Mouse (Mus musculus) heart, embryonic 12.5 days (tissue): Measurements from ENCODE around the gene Vps52. TPM values are rescaled to one million over a fixed set of nuclear protein-coding genes. Genes with fewer than 3 reads are reported as not detected.
A peak's percentile ranks its signal among the peaks of the same experiment; 100 is the strongest.
"Not testable (repeated sequence)": the region's sequence is repeated elsewhere in the genome, so short reads cannot be mapped to it uniquely, and the experiment has no call there.

Experiments used
- ATAC-seq: fragments of 200-750 bp; cut with Nextera tagmentation; 2 replicates; pipeline ENCODE4 v1.8.0; 2017; ENCODE audit warnings: moderate TSS enrichment, moderate library complexity; ENCODE audit not compliant: insufficient number of reproducible peaks, low FRiP score
- H3K27ac ChIP-seq: fragments of 300-500 bp; sonication (generic); 2 replicates; pipeline ENCODE4 v1.5.1; 2016; ENCODE audit warnings: mild to moderate bottlenecking, moderate library complexity; ENCODE audit not compliant: poor library complexity, severe bottlenecking
- H3K27me3 ChIP-seq: fragments of 300-500 bp; sonication (generic); replicated peaks from 2 replicates; pipeline ENCODE4 v1.6.1; 2016; ENCODE audit warnings: mild to moderate bottlenecking, moderate library complexity
- H3K36me3 ChIP-seq: fragments of 300-500 bp; sonication (generic); 2 replicates; pipeline ENCODE4 v1.6.1; 2016; ENCODE audit warnings: mild to moderate bottlenecking, moderate library complexity
- H3K4me1 ChIP-seq: fragments of 300-500 bp; sonication (generic); replicated peaks from 2 replicates; pipeline ENCODE4 v1.6.1; 2016; ENCODE audit warnings: mild to moderate bottlenecking
- H3K4me2 ChIP-seq: fragments of 300-500 bp; sonication (generic); 2 replicates; pipeline ENCODE4 v1.6.1; 2016; ENCODE audit warnings: mild to moderate bottlenecking, moderate library complexity
- H3K4me3 ChIP-seq: fragments of 300-500 bp; sonication (generic); 2 replicates; pipeline ENCODE4 v1.5.1; 2016; ENCODE audit warnings: mild to moderate bottlenecking
- H3K9ac ChIP-seq: fragments of 300-500 bp; sonication (generic); 2 replicates; pipeline ENCODE4 v1.6.1; 2016; ENCODE audit warnings: mild to moderate bottlenecking, moderate library complexity
- H3K9me3 ChIP-seq: fragments of 300-500 bp; sonication (generic); replicated peaks from 2 replicates; pipeline ENCODE4 v1.6.1; 2016; ENCODE audit warnings: mild to moderate bottlenecking, moderate library complexity
- WGBS: fragments of 180-500 bp; shearing (Covaris S2); methylation state at CpG from one replicate; pipeline ENCODE4 v1.1.7; 2016; 5-methylcytosine and 5-hydroxymethylcytosine counted together
- polyA plus RNA-seq: library from polyadenylated mRNA; unstranded; fragments of >200 nt; fragmentation: Nextera tagmentation; extraction: Ambion mirVana; gene quantifications from 2 replicates; pipeline ENCODE4 v1.2.1, GENCODE M21; 2016

Vps52 gene
- polyA plus RNA-seq, 1 experiment from 2014 or later = 43.0 TPM

DNA sequence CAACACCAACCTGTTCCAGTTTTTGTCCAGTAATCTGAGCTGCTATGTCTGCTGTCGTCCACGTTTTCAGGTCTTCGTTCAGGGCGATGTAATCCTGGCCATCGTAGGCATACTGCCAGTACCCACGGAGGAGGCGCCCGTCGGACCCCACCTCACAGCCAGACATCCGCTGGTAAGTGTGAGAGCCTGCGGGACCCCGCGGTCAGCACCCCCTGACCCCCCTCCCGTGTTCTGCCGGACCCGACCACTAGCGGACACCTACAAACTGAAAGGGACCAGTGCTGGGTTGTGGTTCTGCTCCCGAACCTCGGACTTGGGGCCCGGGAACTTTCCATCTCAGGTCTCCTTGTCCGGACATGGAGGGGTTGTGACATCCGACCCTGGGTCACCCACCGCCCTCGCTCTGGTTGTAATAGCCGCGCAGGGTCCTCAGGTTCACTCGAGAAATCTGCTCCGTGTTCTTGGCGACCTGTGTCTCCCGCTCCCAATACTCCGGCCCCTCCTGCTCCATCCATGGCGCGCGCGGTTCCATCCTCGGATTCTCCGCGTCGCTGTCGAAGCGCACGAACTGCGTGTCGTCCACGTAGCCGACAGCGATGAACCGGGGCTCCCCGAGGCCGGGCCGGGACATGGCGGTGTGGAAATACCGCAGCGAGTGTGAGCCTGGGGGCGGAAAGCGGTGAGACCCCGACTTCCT lies 22.4 kb downstream of the Vps52 start:
- Histone ChIP-seq H3K4me2 (peak overlapping the region; percentile 70), H3K27me3 (peaks cover 57% of the 10 kb centered on the region), H3K4me1 (peaks cover 22% of the 10 kb centered on the region), H3K9me3 (no peaks in the 10 kb centered on the region), H3K27ac (no peak overlapping the region), H3K9ac (peak overlapping the region; percentile 53; the same call in 1 of the 2 replicates), H3K36me3 (no peaks in the 10 kb centered on the region), H3K4me3 (peak overlapping the region; percentile 42)
- 2% methylated on average over 57 of the region's 57 CpGs for WGBS
- no peak for ATAC-seq

DNA sequence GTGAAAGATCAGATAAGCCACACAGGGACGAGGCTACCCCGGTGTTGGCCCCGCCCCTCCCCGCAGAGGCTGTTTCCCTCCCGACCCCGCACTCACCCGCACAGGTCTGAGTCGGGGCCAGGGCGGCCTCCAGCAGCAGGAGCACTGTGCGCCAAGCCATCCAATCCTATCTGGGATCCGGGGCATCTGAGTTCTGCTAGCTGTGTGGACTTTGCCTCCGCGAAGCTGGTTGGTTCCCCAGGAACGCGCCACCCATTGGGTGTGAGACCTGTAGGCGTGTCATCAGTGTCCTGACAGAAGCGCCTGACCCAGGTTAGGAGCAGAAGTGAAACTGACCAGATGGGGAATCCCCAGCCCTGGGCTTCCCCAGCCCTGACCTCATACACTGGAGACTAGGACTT lies 23.0 kb downstream of the Vps52 start:
- Histone ChIP-seq H3K4me3 (peak overlapping the region; percentile 42), H3K9ac (no peak overlapping the region; the same call in 1 of the 2 replicates), H3K9me3 (no peaks in the 10 kb centered on the region), H3K27me3 (peaks cover 57% of the 10 kb centered on the region), H3K27ac (no peak overlapping the region), H3K4me1 (peaks cover 22% of the 10 kb centered on the region), H3K4me2 (peak overlapping the region; percentile 70), H3K36me3 (no peaks in the 10 kb centered on the region)
- peak; percentile 84 for ATAC-seq
- under 1% methylated on average over 17 of the region's 17 CpGs for WGBS

DNA sequence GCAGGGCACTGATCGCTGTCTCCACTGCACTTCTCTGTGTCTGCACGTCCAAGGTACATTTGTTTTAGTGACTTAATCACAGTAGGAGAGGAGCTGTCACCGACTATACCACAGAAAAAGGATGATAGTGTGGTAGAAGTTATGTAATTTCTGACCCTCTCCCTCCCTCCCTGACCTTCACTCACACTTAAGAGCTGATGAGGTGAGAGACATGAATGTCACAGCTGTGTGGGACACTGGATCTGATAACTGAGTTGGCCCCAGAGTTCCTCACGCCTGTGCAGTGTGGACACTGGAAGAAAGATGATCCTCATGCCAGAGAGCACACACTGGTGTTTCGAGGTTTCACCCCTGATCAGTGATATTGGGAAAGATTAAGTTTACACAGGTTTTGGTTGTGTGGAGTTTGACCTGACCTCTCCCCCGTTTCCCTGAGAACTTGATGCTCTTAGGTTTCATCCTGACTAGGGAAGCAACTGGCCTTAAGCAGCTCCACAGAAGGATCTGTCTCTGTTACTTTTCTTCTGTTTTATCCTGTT lies 24.0 kb downstream of the Vps52 start:
- Histone ChIP-seq H3K36me3 (no peaks in the 10 kb centered on the region), H3K9me3 (no peaks in the 10 kb centered on the region), H3K4me2 (no peak overlapping the region), H3K27ac (no peak overlapping the region), H3K27me3 (peaks cover 57% of the 10 kb centered on the region), H3K9ac (no peak overlapping the region), H3K4me1 (peaks cover 22% of the 10 kb centered on the region), H3K4me3 (no peak overlapping the region)
- WGBS = 63% methylated on average over 6 of the region's 6 CpGs
- no peak for ATAC-seq

DNA sequence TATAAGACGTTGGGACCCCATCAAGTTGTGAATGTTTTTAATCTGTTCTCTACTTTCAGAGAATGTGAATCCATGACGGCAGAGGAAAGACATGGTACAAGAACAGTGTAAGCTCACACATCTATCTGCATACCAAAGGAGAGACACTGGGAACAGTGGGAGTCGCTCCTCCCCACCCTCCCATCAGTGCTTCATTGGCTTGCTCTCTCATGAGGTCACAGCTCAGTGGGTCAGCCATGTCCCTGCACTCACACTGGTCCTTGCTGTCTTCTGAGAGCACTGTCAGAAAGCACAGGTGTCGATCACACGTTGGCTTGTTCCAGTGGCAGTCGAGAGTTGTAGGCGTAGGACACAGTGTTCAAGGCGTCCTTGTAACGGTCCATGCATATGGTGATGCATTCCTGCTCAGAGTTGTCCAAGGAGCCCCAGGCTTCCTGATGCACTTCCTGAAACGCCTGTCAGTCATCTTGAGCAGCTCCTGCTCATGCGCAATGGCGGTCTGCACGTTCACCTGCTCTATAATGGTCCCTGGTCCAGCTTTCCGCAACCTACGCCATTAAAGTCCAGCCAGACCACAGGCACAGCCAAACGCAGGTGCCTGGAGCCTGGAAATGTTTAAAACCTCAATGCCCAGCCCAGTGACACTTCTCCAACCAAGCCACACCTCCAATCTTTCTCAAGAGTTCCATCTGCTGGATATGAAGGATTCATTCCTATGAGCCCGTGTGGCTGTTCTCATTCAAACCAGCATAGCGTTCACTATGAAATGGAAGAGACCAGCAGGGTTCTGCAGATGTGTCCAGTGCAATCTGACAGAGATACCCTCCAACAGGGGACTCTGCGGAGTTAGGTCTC lies 24.8 kb downstream of the Vps52 start:
- Histone ChIP-seq H3K9me3 (no peaks in the 10 kb centered on the region), H3K27ac (no peak overlapping the region), H3K27me3 (peaks cover 52% of the 10 kb centered on the region), H3K4me1 (peaks cover 22% of the 10 kb centered on the region), H3K4me2 (peak overlapping the region; percentile 84), H3K9ac (no peak overlapping the region), H3K4me3 (no peak overlapping the region), H3K36me3 (no peaks in the 10 kb centered on the region)
- no peak for ATAC-seq
- 74% methylated on average over 19 of the region's 19 CpGs for WGBS

DNA sequence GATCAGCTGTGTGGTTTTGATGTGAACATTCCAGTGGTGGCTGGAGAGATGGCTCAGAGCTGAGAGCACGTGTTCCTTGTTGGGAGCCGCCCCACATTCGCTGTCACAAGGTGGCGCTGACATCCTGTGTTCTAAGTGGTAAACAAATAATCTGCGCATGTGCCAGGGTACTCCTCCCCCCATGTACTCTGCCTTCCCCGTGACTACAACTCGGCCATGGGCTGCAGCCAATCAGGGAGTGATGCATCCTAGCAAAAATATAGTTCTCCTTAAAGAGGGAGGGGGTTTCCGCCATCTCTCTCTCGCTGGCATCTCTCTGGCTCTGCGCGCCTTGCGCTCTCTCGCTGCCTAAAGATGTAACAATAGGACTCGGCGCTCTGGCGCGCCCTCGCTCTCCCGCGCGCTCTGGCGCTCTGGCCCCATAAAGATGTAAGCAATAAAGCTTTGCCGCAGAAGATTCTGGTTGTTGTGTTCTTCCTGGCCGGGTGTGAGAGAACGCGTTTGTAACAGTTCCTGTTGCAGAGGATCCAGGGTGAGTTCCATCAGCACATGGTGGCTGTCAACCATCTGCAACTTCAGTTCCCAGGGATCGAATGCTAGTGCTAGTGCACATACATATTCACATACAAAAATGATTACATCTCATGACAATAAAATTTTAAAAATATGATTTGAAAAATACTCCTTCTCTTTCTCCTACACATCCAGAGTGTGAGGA lies 25.7 kb downstream of the Vps52 start:
- H3K27ac ChIP-seq = peak overlapping the region; percentile 75
- peak overlapping the region; percentile 59 for H3K4me3 ChIP-seq
- H3K4me2 ChIP-seq = peak overlapping the region; percentile 84
- H3K9ac ChIP-seq = peak overlapping the region; percentile 70
- peaks cover 22% of the 10 kb centered on the region for H3K4me1 ChIP-seq
- peak; percentile 85 for ATAC-seq
- peaks cover 43% of the 10 kb centered on the region for H3K27me3 ChIP-seq
- not testable (repeated sequence) for H3K36me3 ChIP-seq, H3K9me3 ChIP-seq
- WGBS = 1% methylated on average over 27 of the region's 27 CpGs

DNA sequence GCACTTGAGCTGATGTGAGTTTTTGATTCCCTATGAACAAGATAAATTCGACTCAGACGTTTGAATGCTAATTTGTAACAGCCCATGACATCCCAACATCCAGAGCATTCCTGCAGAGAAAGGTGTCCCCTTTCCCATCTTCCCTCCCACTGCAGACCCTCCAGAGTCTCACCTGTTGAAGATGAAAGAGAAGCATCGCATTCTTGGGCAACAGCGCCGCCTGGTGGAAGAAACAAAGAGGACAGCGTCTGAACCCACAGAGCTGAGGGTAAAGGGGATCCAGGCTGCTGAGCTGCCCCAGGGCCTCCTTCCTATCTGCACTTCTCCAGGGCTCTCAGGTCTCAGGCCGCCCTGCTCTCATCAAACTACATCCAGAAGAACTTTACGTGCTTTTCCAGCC lies 26.5 kb downstream of the Vps52 start:
- H3K27ac ChIP-seq, H3K36me3 ChIP-seq, H3K9ac ChIP-seq, H3K9me3 ChIP-seq, ATAC-seq: not testable (repeated sequence)
- WGBS = 8% methylated on average over 8 of the region's 8 CpGs
- peaks cover 35% of the 10 kb centered on the region for H3K27me3 ChIP-seq
- H3K4me2 ChIP-seq = peak overlapping the region; percentile 84
- H3K4me3 ChIP-seq = peak overlapping the region; percentile 59; the same call in 1 of the 2 replicates
- H3K4me1 ChIP-seq = peaks cover 22% of the 10 kb centered on the region

GRCm38 (mm10) chr17:33991788-33992664 lies 36.4 kb downstream of the Vps52 start:
- WGBS = 31% methylated on average over 10 of the region's 10 CpGs
- no peak overlapping the region for H3K27ac ChIP-seq
- H3K9me3 ChIP-seq = no peaks in the 10 kb centered on the region; the same call in 1 of the 2 replicates
- peaks cover 28% of the 10 kb centered on the region for H3K27me3 ChIP-seq
- no peaks in the 10 kb centered on the region for H3K4me1 ChIP-seq
- H3K4me3 ChIP-seq = no peak overlapping the region
- no peak overlapping the region for H3K9ac ChIP-seq
- no peak overlapping the region for H3K4me2 ChIP-seq
- no peaks in the 10 kb centered on the region for H3K36me3 ChIP-seq
- no peak for ATAC-seq

- no peaks in the 10 kb centered on the region for H3K36me3 ChIP-seq
- no peak overlapping the region for H3K4me2 ChIP-seq
- H3K4me1 ChIP-seq = peaks cover 6% of the 10 kb centered on the region
- H3K27ac ChIP-seq = no peak overlapping the region
- no peak for ATAC-seq
- H3K27me3 ChIP-seq = peaks cover 44% of the 10 kb centered on the region
- H3K9me3 ChIP-seq = no peaks in the 10 kb centered on the region; the same call in 1 of the 2 replicates
- 78% methylated on average over 8 of the region's 8 CpGs for WGBS
- H3K4me3 ChIP-seq = no peak overlapping the region
- no peak overlapping the region for H3K9ac ChIP-seq
Measured at GRCm38 (mm10) chr17:33994959-33995358, 39.3 kb downstream of the Vps52 start.

DNA sequence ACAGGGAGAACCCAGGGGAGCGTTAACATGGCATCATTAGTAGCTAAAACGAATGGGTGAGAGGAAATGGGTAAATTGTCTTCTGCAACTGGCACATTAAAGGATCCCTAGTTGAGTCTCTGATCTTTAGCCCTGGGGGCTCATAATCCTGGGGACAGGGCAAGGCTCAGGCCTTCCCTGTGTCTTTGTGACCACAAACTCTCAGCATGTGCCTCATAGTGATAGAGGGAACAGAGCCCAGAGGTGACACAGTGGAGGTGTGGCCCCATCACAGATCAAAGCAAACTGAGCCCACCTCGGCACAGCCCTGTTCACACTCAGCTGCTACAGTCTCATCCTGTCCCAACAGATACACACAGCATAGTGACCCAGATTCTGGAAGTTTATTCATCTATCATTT lies 40.0 kb downstream of the Vps52 start:
- ATAC-seq = no peak
- peaks cover 12% of the 10 kb centered on the region for H3K4me1 ChIP-seq
- H3K4me3 ChIP-seq = no peak overlapping the region
- no peak overlapping the region for H3K9ac ChIP-seq
- WGBS = 39% methylated on average over 3 of the region's 3 CpGs
- no peak overlapping the region for H3K4me2 ChIP-seq
- no peaks in the 10 kb centered on the region; the same call in 1 of the 2 replicates for H3K9me3 ChIP-seq
- no peaks in the 10 kb centered on the region for H3K36me3 ChIP-seq
- peaks cover 51% of the 10 kb centered on the region for H3K27me3 ChIP-seq
- no peak overlapping the region for H3K27ac ChIP-seq

DNA sequence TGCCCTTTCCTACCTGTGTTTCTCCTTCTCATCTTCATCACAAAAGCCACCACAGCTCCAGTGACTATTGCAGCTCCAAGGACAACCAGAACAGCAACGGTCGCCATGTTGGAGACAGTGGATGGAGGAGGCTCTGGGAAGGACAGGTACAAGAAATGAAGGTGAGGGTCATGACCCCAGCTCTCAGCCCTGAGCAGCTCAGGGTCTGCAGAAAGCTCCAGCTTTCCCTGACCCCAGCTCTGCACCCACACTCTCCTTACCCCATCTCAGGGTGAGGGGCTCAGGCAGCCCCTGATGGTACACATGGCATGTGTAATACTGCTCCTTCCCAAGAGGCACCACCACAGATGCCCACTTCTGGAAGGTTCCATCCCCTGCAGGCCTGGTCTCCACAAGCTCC lies 41.4 kb downstream of the Vps52 start:
- not testable (repeated sequence) for H3K9ac ChIP-seq, ATAC-seq, H3K36me3 ChIP-seq, H3K4me2 ChIP-seq, H3K9me3 ChIP-seq, H3K27ac ChIP-seq, H3K4me3 ChIP-seq
- WGBS = 92% methylated on average over 2 of the region's 2 CpGs
- Histone ChIP-seq H3K27me3 (peaks cover 62% of the 10 kb centered on the region), H3K4me1 (peaks cover 12% of the 10 kb centered on the region)
